Mouse (Mus musculus) forebrain, embryonic 10.5 days (tissue): ENCODE data around the gene Gm10184. TPM values are rescaled to one million over a fixed set of nuclear protein-coding genes. Genes with fewer than 3 reads are reported as not detected.
"Not testable (repeated sequence)": the region's sequence is repeated elsewhere in the genome, so short reads cannot be mapped to it uniquely, and the experiment has no call there.

Experiments
- DNase-seq: peaks from one replicate; pipeline ENCODE4 v3.0.0-alpha.2; 2017; ENCODE audit warnings: low spot score; ENCODE audit errors: extremely low spot score
- H3K27ac ChIP-seq: fragments of 300-500 bp; sonication (generic); 2 replicates; pipeline ENCODE4 v1.5.1; 2016; ENCODE audit warnings: mild to moderate bottlenecking
- H3K27me3 ChIP-seq: fragments of 300-500 bp; sonication (generic); 2 replicates; pipeline ENCODE4 v1.6.1; 2016; ENCODE audit warnings: mild to moderate bottlenecking; ENCODE audit not compliant: poor library complexity, severe bottlenecking
- H3K36me3 ChIP-seq: fragments of 300-500 bp; sonication (generic); replicated peaks from 2 replicates; pipeline ENCODE4 v1.6.1; 2016; ENCODE audit warnings: mild to moderate bottlenecking, moderate library complexity
- H3K4me1 ChIP-seq: fragments of 300-500 bp; sonication (generic); 2 replicates; pipeline ENCODE4 v1.6.1; 2016
- H3K4me3 ChIP-seq: fragments of 300-500 bp; sonication (generic); 2 replicates; pipeline ENCODE4 v1.5.1; 2016; ENCODE audit warnings: mild to moderate bottlenecking, moderate library complexity
- H3K9me3 ChIP-seq: fragments of 300-500 bp; sonication (generic); 2 replicates; pipeline ENCODE4 v1.6.1; 2016; ENCODE audit warnings: mild to moderate bottlenecking, moderate library complexity
- WGBS: fragments of 180-500 bp; shearing (Covaris S2); methylation state at CpG from one replicate; pipeline ENCODE4 v1.1.7; 2016; 5-methylcytosine and 5-hydroxymethylcytosine counted together
- polyA plus RNA-seq: library from polyadenylated mRNA; unstranded; fragments of >200 nt; fragmentation: Nextera tagmentation; extraction: Ambion mirVana; gene quantifications from 2 replicates; pipeline ENCODE4 v1.2.1, GENCODE M21; 2016

Gm10184 gene
- polyA plus RNA-seq: 116 and 125 TPM in 2 replicates

DNA sequence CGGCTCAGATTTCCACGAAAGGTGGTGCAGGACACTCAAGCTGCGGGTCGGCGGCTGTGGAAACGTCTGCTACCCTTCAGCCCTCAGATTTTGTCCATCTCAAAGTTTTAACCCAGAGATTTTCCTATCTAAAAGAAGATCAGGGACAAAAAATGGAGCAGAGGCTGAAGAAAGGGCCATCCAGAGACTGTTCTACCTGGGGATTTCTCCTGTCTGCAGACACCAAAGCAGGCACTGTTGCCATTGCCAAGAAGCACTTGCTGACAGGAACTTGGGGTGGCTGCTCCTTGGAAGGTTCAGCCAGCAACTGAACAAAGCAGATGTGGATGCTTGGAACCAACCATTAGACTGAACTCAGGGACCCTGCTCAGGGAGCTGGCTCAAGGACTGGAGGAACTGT, at the start of gene Gm10184:
Gm10184 (minus strand) TSS at position 101 of the 400 bp plus-strand sequence.
- Histone ChIP-seq H3K9me3 (no peaks in the 10 kb centered on the region), H3K4me3 (no peak within 1 kb of the TSS), H3K27ac (no peak within 1 kb of the TSS), H3K36me3 (no peaks in the 10 kb centered on the region), H3K27me3 (no peaks in the 10 kb centered on the region), H3K4me1 (no peaks in the 10 kb centered on the region)
- DNase-seq: no peak
- 94% methylated on average over 6 of the region's 6 CpGs for WGBS

DNA sequence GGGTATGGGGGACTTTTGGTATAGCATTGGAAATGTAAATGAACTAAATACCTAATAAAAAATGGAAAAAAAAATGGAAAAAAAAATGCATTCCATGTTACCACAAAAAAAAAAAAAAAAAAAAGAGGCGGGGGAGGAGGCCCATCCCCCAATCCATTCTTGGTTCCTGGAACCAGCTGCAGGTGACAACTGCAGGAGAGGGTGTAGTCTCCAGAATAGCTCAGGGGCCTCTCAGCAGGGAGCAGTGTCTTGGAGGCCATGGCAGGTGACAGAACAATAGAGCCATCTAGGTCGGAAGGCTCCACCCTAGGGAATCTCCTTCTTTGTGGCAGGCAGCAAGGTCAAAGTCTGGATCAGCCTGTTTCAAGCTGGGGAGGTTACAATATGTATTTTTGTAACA, 23.7 kb upstream of the Gm10184 start:
- WGBS: 53% methylated on average over 2 of the region's 2 CpGs
- Histone ChIP-seq H3K9me3 (no peaks in the 10 kb centered on the region), H3K27me3 (no peaks in the 10 kb centered on the region), H3K4me3 (no peak overlapping the region), H3K36me3 (no peaks in the 10 kb centered on the region), H3K27ac (no peak overlapping the region), H3K4me1 (no peaks in the 10 kb centered on the region)
- DNase-seq: no peak

DNA sequence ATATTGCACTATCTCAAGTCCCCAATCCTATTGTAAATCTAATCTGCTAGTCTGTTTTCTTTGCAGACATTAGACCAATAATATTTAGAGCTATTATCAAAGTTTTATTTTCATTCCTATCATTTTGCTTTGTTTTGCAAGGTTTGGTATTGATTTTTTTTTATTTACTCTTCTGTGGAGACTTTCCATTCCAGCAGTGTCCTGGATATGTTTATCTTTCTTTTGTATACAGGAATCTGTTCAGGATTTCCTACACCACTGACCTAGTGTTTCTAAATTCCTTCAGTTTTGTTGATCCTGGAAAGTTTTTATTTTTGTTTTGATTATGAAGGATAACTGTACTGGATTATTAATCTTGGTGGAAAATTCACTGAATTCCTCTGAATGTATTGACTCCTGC, 2.6 kb downstream of the Gm10184 start:
- DNase-seq: no peak
- no peaks in the 10 kb centered on the region for H3K4me1 ChIP-seq
- no peaks in the 10 kb centered on the region for H3K27me3 ChIP-seq
- H3K9me3 ChIP-seq: no peaks in the 10 kb centered on the region
- no peaks in the 10 kb centered on the region for H3K36me3 ChIP-seq
- no peak overlapping the region for H3K4me3 ChIP-seq
- H3K27ac ChIP-seq: no peak overlapping the region

DNA sequence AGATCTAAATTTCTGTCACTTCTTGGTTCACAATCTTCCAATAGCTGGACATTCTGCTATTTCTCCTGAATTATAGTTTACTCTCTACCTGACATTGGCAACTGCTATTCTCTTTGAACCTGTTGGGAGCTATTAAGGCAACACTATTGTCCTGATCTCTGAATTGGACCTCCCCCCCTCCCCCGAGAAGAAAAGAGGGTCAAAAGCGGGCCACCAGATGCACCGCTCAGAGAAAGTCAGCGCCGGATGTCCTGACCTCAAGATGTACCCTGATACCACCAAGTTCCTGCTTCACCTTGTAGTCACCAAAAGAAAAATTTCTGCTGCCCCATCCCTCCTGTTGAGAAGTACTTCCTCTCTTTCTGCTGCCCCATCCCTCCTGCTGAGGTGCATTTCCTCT, 5.5 kb downstream of the Gm10184 start:
- H3K27me3 ChIP-seq, H3K4me1 ChIP-seq, H3K4me3 ChIP-seq, H3K36me3 ChIP-seq, H3K9me3 ChIP-seq, DNase-seq, H3K27ac ChIP-seq: not testable (repeated sequence)
- 93% methylated on average over 5 of the region's 5 CpGs for WGBS

DNA sequence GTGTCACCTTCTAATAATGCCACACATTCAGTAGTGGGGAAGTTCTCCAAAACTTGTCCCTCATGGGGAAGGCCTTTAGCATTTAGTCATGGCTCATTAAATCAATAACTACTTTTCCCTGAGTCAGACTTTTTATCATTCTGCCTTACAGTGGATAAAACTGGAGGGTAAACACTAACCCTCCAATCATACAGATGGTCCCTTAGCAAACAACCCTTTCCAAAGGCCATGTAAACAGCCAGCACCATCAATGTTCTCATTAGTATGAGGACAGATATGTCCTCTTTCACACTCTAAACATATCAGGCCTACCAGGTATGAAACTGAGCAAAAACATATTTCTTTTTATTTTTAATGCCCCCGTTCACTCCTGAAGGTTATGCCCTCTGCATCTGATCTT, 7.5 kb downstream of the Gm10184 start:
- Histone ChIP-seq H3K9me3 (no peaks in the 10 kb centered on the region), H3K36me3 (no peaks in the 10 kb centered on the region), H3K4me3 (no peak overlapping the region), H3K4me1 (no peaks in the 10 kb centered on the region), H3K27me3 (no peaks in the 10 kb centered on the region), H3K27ac (no peak overlapping the region)
- 85% methylated on average over 1 of the region's 1 CpGs for WGBS
- DNase-seq: no peak

DNA sequence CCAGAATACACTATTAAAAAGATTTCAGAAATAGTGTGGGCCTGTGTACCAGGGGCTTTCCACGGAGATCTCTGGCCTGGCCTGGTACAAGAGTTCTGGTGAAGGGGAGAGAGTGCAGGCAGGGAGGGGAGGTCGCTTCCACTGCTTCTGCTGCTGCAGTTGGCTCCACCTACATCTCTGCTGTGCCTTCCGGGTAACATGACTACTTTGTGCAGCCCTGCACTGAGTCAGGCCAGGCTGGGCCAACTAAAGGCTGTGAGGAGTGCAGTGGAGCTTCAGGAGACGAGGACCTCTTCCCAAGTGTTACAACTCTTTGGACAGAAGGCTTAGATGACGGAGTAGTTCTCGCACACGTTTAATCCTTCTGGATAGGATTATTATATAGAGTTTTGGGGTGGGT, 9.6 kb downstream of the Gm10184 start:
- DNase-seq: no peak
- H3K4me3 ChIP-seq: no peak overlapping the region
- H3K27me3 ChIP-seq: no peaks in the 10 kb centered on the region
- no peaks in the 10 kb centered on the region for H3K4me1 ChIP-seq
- H3K27ac ChIP-seq: no peak overlapping the region
- no peaks in the 10 kb centered on the region for H3K36me3 ChIP-seq
- 65% methylated on average over 7 of the region's 7 CpGs for WGBS
- no peaks in the 10 kb centered on the region for H3K9me3 ChIP-seq

DNA sequence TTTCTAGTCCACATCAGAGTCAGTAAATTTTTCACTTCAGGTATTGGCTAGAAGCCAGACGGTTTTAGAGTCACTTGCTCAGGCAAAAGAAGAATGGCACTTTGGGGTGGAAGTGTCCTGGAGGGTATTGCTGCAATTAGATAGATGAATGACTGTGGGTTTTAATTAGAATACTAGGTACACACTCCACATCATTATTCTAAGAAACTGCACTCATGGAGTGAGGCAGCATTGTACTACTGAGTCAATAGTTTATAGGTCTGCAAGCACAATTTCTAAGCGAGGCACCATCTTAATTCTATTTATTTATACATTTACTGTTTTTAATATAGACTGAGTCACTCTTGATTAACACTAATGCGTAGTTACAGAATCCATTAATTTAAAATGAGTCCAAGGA, 10.4 kb downstream of the Gm10184 start:
- Histone ChIP-seq H3K36me3 (no peaks in the 10 kb centered on the region), H3K27me3 (no peaks in the 10 kb centered on the region), H3K9me3 (no peaks in the 10 kb centered on the region), H3K27ac (no peak overlapping the region), H3K4me3 (no peak overlapping the region), H3K4me1 (no peaks in the 10 kb centered on the region)
- DNase-seq: no peak
- WGBS: 77% methylated on average over 3 of the region's 3 CpGs

DNA sequence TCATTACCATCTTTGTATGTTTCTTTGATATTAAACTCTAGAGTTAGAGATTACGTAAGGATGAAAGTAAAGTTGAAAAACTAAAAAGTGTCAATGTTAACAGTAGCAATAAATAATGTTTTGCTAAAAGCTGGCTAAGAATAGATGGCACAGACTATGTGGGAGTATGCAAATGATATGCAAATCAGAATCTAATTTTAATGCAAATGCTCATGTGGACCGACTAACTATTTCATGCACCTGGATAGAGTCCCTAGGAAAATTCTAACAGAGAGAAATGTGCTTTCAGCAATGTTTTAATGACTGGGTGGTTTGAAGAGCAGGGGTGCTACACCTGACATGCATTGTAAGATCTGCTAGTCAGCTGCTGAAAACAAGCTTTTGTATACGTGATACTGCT, 45.3 kb downstream of the Gm10184 start:
- no peak overlapping the region for H3K27ac ChIP-seq
- H3K9me3 ChIP-seq: no peaks in the 10 kb centered on the region
- no peak overlapping the region for H3K4me3 ChIP-seq
- DNase-seq: no peak
- WGBS: 90% methylated on average over 3 of the region's 3 CpGs
- no peaks in the 10 kb centered on the region for H3K36me3 ChIP-seq
- H3K27me3 ChIP-seq: no peaks in the 10 kb centered on the region
- no peaks in the 10 kb centered on the region for H3K4me1 ChIP-seq
